ENCODE assay signal across 21 mouse cellular contexts in genomic region chr9:74978868-74979267, GRCm38 (mm10). TPM values are rescaled to one million over a fixed set of nuclear protein-coding genes. Genes with fewer than 3 reads are reported as not detected.
A peak's percentile ranks its signal among the peaks of the same experiment; 100 is the strongest.
DNase-seq lines count a peak whose midpoint lies in the region; ATAC-seq lines count a peak whose summit lies in the region.
"Had no signal": no experiment of that assay in that cellular context is flagged by ENCODE, and none has a peak within 500 bp of the region (broad histone marks: within the 10 kb centered on the region; RNA-seq: fewer than 3 reads in every experiment).

No protein-coding gene starts in this region.

- no peak overlapping the region for H3K4me3 ChIP-seq in hindbrain, embryonic 13.5 days
- H3K4me3 ChIP-seq in hindbrain, embryonic 10.5 days, result no peak overlapping the region
- no peak overlapping the region for H3K4me3 ChIP-seq in midbrain, embryonic 15.5 days
- no peak overlapping the region for H3K4me3 ChIP-seq in midbrain, embryonic 11.5 days (ENCODE audit: low read depth, low read length)
- H3K4me3 ChIP-seq: forebrain, embryonic 10.5 days; intestine, embryonic 15.5 days; limb, embryonic 13.5 days; liver, embryonic 13.5 days had no signal

- H3K27ac ChIP-seq in hindbrain, embryonic 13.5 days, result no peak overlapping the region
- no peak overlapping the region for H3K27ac ChIP-seq in hindbrain, embryonic 10.5 days
- H3K27ac ChIP-seq in midbrain, embryonic 15.5 days, result no peak overlapping the region
- H3K27ac ChIP-seq in midbrain, embryonic 11.5 days (ENCODE audit: low read depth, low read length), result no peak overlapping the region
- H3K27ac ChIP-seq: forebrain, embryonic 10.5 days; intestine, embryonic 15.5 days; limb, embryonic 13.5 days; liver, embryonic 13.5 days; stomach, postnatal 0 days had no signal

- WGBS in hindbrain, embryonic 13.5 days, result 85% methylated on average over 7 of the region's 7 CpGs
- 87% methylated on average over 7 of the region's 7 CpGs for WGBS in hindbrain, embryonic 10.5 days
- 80% methylated on average over 7 of the region's 7 CpGs for WGBS in midbrain, embryonic 15.5 days
- 88% methylated on average over 7 of the region's 7 CpGs for WGBS in midbrain, embryonic 11.5 days

- peak overlapping the region; percentile 64 for H3K4me2 ChIP-seq in hindbrain, embryonic 13.5 days
- peak overlapping the region; percentile 56; the same call in 1 of the 2 replicates for H3K4me2 ChIP-seq in midbrain, embryonic 15.5 days
- no peak overlapping the region for H3K4me2 ChIP-seq in midbrain, embryonic 11.5 days
- H3K4me2 ChIP-seq: intestine, embryonic 15.5 days; limb, embryonic 13.5 days; liver, embryonic 13.5 days; lung, embryonic 14.5 days had no signal

- peak overlapping the region; percentile 62; the same call in 1 of the 2 replicates for H3K9ac ChIP-seq in hindbrain, embryonic 13.5 days
- H3K9ac ChIP-seq in midbrain, embryonic 15.5 days, result no peak overlapping the region
- H3K9ac ChIP-seq in midbrain, embryonic 11.5 days (ENCODE audit: low read length), result no peak overlapping the region
- H3K9ac ChIP-seq: intestine, embryonic 15.5 days; limb, embryonic 13.5 days; liver, embryonic 13.5 days; lung, embryonic 14.5 days had no signal

- no peak for ATAC-seq in hindbrain, embryonic 13.5 days (ENCODE audit: low FRiP score)
- ATAC-seq in midbrain, embryonic 15.5 days (replicated peaks), result no peak
- no peak for ATAC-seq in midbrain, embryonic 11.5 days (ENCODE audit: low FRiP score)
- ATAC-seq: intestine, embryonic 15.5 days had no signal

- peak; percentile 36 to 51 for DNase-seq in cerebellum, adult 18-20 months
- no peak for DNase-seq in cerebellum, postnatal 14 days
- no peak for DNase-seq in hindbrain, embryonic 10.5 days (ENCODE audit: low spot score)
- DNase-seq in midbrain, embryonic 11.5 days (ENCODE audit: low spot score, missing footprints), result no peak
- no peak for DNase-seq in Muller cell, postnatal 12 days (ENCODE audit: inconsistent ontology term)
- DNase-seq: adrenal gland, postnatal 10 days; cerebellum, postnatal 10 days; gastrocnemius, postnatal 10 days; heart, adult 18-20 months; kidney, postnatal 4 days; liver, embryonic 13.5 days; lung, embryonic 14.5 days; lung, postnatal 4 days; right cerebral cortex, postnatal 4 days had no signal

- H3K9me3 ChIP-seq in hindbrain, embryonic 13.5 days, result no peaks in the 10 kb centered on the region
- no peaks in the 10 kb centered on the region for H3K9me3 ChIP-seq in hindbrain, embryonic 10.5 days
- no peaks in the 10 kb centered on the region for H3K9me3 ChIP-seq in midbrain, embryonic 15.5 days
- H3K9me3 ChIP-seq in midbrain, embryonic 11.5 days (ENCODE audit: control insufficient read depth, low read length), result no peaks in the 10 kb centered on the region
- H3K9me3 ChIP-seq: forebrain, embryonic 10.5 days; intestine, embryonic 15.5 days; limb, embryonic 13.5 days; liver, embryonic 13.5 days had no signal

- H3K4me1 ChIP-seq in hindbrain, embryonic 13.5 days (replicated peaks), result peaks cover 53% of the 10 kb centered on the region
- H3K4me1 ChIP-seq in hindbrain, embryonic 10.5 days (replicated peaks), result peaks cover 25% of the 10 kb centered on the region
- peaks cover 50% of the 10 kb centered on the region for H3K4me1 ChIP-seq in midbrain, embryonic 15.5 days
- peaks cover 26% of the 10 kb centered on the region for H3K4me1 ChIP-seq in midbrain, embryonic 11.5 days (ENCODE audit: control insufficient read depth, insufficient read depth, low read length)

- H3K27me3 ChIP-seq in hindbrain, embryonic 13.5 days, result no peaks in the 10 kb centered on the region
- H3K27me3 ChIP-seq in hindbrain, embryonic 10.5 days (ENCODE audit: insufficient read depth, poor library complexity, severe bottlenecking), result 0 out of 2 replicates have a peak, but pooled peaks cover 3% of the 10 kb centered on the region
- no peaks in the 10 kb centered on the region for H3K27me3 ChIP-seq in midbrain, embryonic 15.5 days (replicated peaks)
- H3K27me3 ChIP-seq in midbrain, embryonic 11.5 days (ENCODE audit: control insufficient read depth, insufficient read depth, low read length), result no peaks in the 10 kb centered on the region
- H3K27me3 ChIP-seq: CH12.LX; intestine, embryonic 15.5 days; limb, embryonic 13.5 days; liver, embryonic 13.5 days had no signal

- H3K36me3 ChIP-seq in hindbrain, embryonic 13.5 days, result no peaks in the 10 kb centered on the region
- H3K36me3 ChIP-seq in hindbrain, embryonic 10.5 days, result no peaks in the 10 kb centered on the region
- H3K36me3 ChIP-seq in midbrain, embryonic 15.5 days (replicated peaks), result no peaks in the 10 kb centered on the region
- H3K36me3 ChIP-seq in midbrain, embryonic 11.5 days (ENCODE audit: control insufficient read depth, insufficient read depth, low read length), result no peaks in the 10 kb centered on the region
- H3K36me3 ChIP-seq: forebrain, embryonic 10.5 days; intestine, embryonic 15.5 days; limb, embryonic 13.5 days; liver, embryonic 13.5 days had no signal

RNA-seq across cellular contexts. Expression of gene Fam214a, which starts 26.2 kb away (rescaled TPM):
- 27.0 and 30.2 TPM in 2 replicates for polyA plus RNA-seq in hindbrain, embryonic 13.5 days (2015; fragmentation: Nextera tagmentation; extraction: Ambion mirVana)
- 8.6 and 13.1 TPM in 2 replicates for polyA plus RNA-seq in hindbrain, embryonic 10.5 days (2016; fragmentation: Nextera tagmentation; extraction: Ambion mirVana)
- 25.2 and 28.1 TPM in 2 replicates for polyA plus RNA-seq in midbrain, embryonic 15.5 days (2015; fragmentation: Nextera tagmentation; extraction: Ambion mirVana)
- polyA plus RNA-seq in midbrain, embryonic 11.5 days (2014; fragmentation: Nextera tagmentation; extraction: Ambion mirVana), result 17.6 and 18.9 TPM in 2 replicates

RNA-seq across cellular contexts. Expression of gene Arpp19, which starts 58.5 kb away (rescaled TPM):
- 247 and 248 TPM in 2 replicates for polyA plus RNA-seq in hindbrain, embryonic 13.5 days (2015; fragmentation: Nextera tagmentation; extraction: Ambion mirVana)
- 320 and 348 TPM in 2 replicates for polyA plus RNA-seq in hindbrain, embryonic 10.5 days (2016; fragmentation: Nextera tagmentation; extraction: Ambion mirVana)
- 190 and 192 TPM in 2 replicates for polyA plus RNA-seq in midbrain, embryonic 15.5 days (2015; fragmentation: Nextera tagmentation; extraction: Ambion mirVana)
- polyA plus RNA-seq in midbrain, embryonic 11.5 days (2014; fragmentation: Nextera tagmentation; extraction: Ambion mirVana), result 353 and 371 TPM in 2 replicates

Comparison
In these comparisons a context has a peak if more than half of its experiments do, and no peak if none do; other contexts are left out.
1. DNase-seq: peak in cerebellum, adult 18-20 months (2 of 2); none in cerebellum, postnatal 14 days (0 of 2), hindbrain, embryonic 10.5 days (single experiment), midbrain, embryonic 11.5 days (single experiment) and Muller cell, postnatal 12 days (single experiment).